Mouse (Mus musculus) activated CD4-positive, CD25-positive, alpha-beta regulatory T cell, adult 9 weeks (primary cell): ENCODE data around the gene Mavs. TPM values are rescaled to one million over a fixed set of nuclear protein-coding genes. Genes with fewer than 3 reads are reported as not detected.

Experiments
- polyA plus RNA-seq: library from polyadenylated mRNA; unstranded; fragments of 100-300 nt; shearing (Covaris generic); gene quantifications from one replicate; pipeline ENCODE4 v1.2.1, GENCODE M21; 2017

Mavs gene
- polyA plus RNA-seq = 33.7 TPM

DNA sequence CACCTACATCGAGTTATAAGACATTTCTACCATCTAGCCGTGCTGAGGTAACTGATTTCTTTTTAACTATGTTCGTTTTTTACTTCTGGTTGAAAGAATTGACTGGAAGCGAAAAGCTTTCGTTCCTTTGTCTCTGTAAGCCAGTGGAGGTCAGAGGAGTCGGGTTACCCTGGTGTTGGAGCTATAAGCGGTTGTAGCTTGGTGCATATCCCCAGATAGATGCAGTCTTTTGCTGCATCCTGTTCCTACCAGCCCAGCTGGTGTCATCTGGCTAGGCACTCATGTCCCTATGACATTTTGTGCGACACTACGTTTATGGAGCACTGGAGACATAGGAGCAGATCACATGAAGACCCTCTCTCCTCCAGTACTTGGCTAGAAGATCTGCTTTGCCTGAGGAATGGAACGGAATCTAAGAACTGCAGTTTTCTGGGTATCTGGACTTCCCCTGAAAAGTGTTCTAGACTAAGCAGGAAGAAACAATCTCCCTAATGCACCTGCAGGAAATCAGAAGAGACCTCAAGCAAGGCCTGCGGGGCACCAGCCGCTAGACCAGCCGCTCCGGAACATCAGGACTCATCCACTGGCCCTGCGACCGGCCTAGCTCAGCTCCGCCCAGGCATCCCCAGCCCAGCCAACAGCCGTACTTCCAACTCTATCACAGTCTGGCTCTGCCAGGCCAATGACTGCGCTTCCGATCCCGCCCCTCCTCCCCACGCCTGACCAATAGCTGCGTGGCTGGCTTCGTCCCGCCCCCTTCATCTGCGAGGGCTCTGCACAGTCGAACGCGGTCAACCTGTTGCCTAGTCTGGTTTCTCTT is at the start of gene Mavs:
TSS of gene Mavs (plus strand) at position 757 of the 820 bp plus-strand sequence.

DNA sequence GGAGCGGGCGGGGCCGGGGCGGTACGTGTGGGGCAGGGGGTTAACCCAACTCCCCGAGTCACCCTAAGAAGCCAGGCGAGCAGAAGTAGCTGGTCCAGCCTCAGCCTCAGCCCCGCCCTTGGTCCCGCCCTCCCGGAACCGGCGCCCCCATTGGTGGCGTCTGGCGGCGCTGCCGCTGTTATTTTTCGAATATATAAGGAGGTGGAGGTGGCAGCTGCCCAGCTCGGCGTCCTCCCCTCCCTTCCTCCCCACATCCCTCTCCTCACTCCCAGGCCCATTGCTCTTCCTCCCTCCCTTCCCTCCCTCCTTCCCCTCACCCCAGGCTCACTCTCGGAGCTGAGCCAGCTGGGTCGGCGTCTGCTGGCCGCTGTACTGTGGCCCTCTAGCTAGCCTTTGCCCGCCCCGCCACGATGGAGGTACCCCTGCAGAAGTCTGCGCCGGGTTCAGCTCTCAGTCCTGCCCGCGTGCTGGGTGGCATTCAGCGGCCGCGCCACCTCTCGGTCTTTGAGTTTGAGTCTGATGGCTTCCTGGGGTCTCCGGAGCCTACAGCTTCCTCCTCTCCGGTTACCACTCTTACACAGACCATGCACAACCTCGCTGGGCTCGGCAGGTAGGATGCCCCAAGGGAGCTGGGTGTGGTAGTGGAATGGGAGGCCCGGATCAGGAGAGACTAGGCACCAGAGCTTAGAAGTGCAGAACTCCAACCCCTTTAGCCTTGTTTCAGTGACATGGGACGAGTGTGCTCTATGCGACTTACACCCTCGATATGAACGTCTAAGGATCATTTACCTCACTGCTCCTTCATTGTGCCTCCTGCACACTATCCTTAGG is 46.9 kb upstream of the Mavs start, which contains the start of the genes Cdc25b and Spef1:
TSS of gene Cdc25b (plus strand) at position 179 of the 831 bp plus-strand sequence.
TSS of gene Spef1 (minus strand) at position 512 of the 831 bp plus-strand sequence.

DNA sequence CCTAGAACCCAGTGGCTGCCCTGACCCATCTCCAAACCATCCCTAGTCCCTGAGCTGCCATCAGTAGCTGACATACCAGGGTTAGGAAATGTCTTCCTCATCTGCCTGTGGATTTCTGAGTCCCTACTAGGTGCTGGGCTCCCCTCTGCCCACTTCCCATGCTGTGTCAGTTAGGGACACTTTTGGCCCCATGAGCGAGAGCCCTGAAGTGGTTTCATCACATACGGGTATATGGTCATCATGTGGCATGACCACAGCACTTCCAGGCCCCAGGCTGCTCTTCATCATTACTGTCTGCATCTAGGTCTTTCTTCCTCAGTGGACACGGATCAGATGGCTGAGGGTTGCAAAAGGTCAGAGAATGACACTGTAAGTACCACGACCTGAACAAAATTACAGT is 27.1 kb upstream of the Mavs start, which contains the start of gene Ap5s1:
TSS of gene Ap5s1 (plus strand) at position 301 of the 400 bp plus-strand sequence.

DNA sequence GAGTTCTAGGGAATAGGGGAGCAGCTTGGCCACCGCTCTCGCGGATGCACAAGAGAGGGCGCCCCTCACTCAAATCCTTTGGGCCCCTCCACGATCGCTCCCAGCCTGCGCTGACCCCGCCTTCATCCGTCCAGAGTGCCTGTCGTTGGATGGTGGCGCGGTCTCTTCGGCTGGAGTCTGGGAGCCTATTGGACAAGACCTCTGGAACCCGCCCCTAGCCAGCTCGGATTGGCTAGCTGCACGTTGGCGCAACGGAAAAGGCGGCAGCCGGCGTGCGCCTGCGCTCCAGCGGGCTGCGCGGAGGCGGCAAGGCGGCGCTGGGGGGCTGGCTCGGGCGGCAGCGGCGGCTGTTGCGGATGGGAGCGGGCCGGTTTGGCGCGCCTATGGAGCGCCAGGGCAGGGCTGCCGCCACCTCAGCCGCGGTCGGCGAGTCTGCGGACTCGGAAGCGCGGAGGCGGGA is 28.4 kb downstream of the Mavs start, which contains the start of gene Pank2:
TSS of gene Pank2 (plus strand) at position 283 of the 460 bp plus-strand sequence.

Other genes with a start within 250 kb of the Mavs start
- not detected for gene Gfra4, start 191.0 kb upstream of the Mavs start, polyA plus RNA-seq
- gene Adam33, start 170.2 kb upstream of the Mavs start, polyA plus RNA-seq = 0.67 TPM
- gene Siglec1, start 147.3 kb upstream of the Mavs start, polyA plus RNA-seq = 0.40 TPM
- gene Hspa12b, start 106.8 kb upstream of the Mavs start, polyA plus RNA-seq = 0.21 TPM
- gene Gm11037, start 100.6 kb upstream of the Mavs start, polyA plus RNA-seq = not detected
- 49.2 TPM for gene 1700037H04Rik, start 74.0 kb upstream of the Mavs start, polyA plus RNA-seq
- 2.2 TPM for gene Cenpb, start 54.0 kb upstream of the Mavs start, polyA plus RNA-seq
- 143 TPM for gene Cdc25b, start 47.1 kb upstream of the Mavs start, polyA plus RNA-seq
- gene Spef1, start 46.8 kb upstream of the Mavs start, polyA plus RNA-seq = not detected
- gene Ap5s1, start 27.0 kb upstream of the Mavs start, polyA plus RNA-seq = 26.5 TPM
- gene Pank2, start 28.4 kb downstream of the Mavs start, polyA plus RNA-seq = 10.8 TPM
- 1.9 TPM for gene Rnf24, start 118.8 kb downstream of the Mavs start, polyA plus RNA-seq